Mouse (Mus musculus) liver, embryonic 16.5 days (tissue): ENCODE measurements around the gene Kcnmb3. TPM values are rescaled to one million over a fixed set of nuclear protein-coding genes. Genes with fewer than 3 reads are reported as not detected.

ENCODE experiments used
- ATAC-seq: fragments of 200-750 bp; cut with Nextera tagmentation; 2 replicates; pipeline ENCODE4 v1.8.0; 2017; ENCODE audit warnings: low read depth, mild to moderate bottlenecking, moderate number of reproducible peaks, moderate library complexity
- H3K27ac ChIP-seq: fragments of 300-500 bp; sonication (generic); 2 replicates; pipeline ENCODE4 v1.5.1; 2014; ENCODE audit warnings: mild to moderate bottlenecking, low read length
- H3K27me3 ChIP-seq: fragments of 300-500 bp; sonication (generic); 2 replicates; pipeline ENCODE4 v1.6.1; 2014; ENCODE audit warnings: low read depth, low read length, mixed read lengths; ENCODE audit not compliant: control insufficient read depth, insufficient read depth
- H3K36me3 ChIP-seq: fragments of 300-500 bp; sonication (generic); 2 replicates; pipeline ENCODE4 v1.6.1; 2014; ENCODE audit warnings: mild to moderate bottlenecking; ENCODE audit not compliant: control insufficient read depth, insufficient read depth
- H3K4me1 ChIP-seq: fragments of 300-500 bp; sonication (generic); 2 replicates; pipeline ENCODE4 v1.6.1; 2014; ENCODE audit warnings: low read depth, low read length, mixed read lengths; ENCODE audit not compliant: control insufficient read depth
- H3K4me2 ChIP-seq: fragments of 300-500 bp; sonication (generic); 2 replicates; pipeline ENCODE4 v1.6.1; 2014; ENCODE audit warnings: low read depth, low read length, mixed read lengths
- H3K4me3 ChIP-seq: fragments of 300-500 bp; sonication (generic); 2 replicates; pipeline ENCODE4 v1.5.1; 2014; ENCODE audit warnings: low read depth, mild to moderate bottlenecking, low read length
- H3K9ac ChIP-seq: fragments of 300-500 bp; sonication (generic); 2 replicates; pipeline ENCODE4 v1.6.1; 2014; ENCODE audit warnings: low read depth, low read length
- H3K9me3 ChIP-seq: fragments of 300-500 bp; sonication (generic); replicated peaks from 2 replicates; pipeline ENCODE4 v1.6.1; 2016; ENCODE audit warnings: low read length; ENCODE audit not compliant: control insufficient read depth
- WGBS: fragments of 180-500 bp; shearing (Covaris S2); extraction: QIAGEN DNeasy Blood & Tissue Kit; methylation state at CpG from one replicate; pipeline ENCODE4 v1.1.7; 2014; ENCODE audit not compliant: insufficient replicate concordance; 5-methylcytosine and 5-hydroxymethylcytosine counted together
- polyA plus RNA-seq: library from polyadenylated mRNA; unstranded; fragments of >200 nt; fragmentation: Nextera tagmentation; extraction: Ambion mirVana; gene quantifications from 2 replicates; pipeline ENCODE4 v1.2.1, GENCODE M21; 2015

The Kcnmb3 gene
- polyA plus RNA-seq, 1 experiment from 2014 or later = not detected

GRCm38 (mm10) chr3:32512686-32513284, 20.8 kb upstream of the Kcnmb3 start:
- ATAC-seq = no peak
- Histone ChIP-seq H3K27ac (peak overlapping the region; percentile 93), H3K36me3 (peaks cover 7% of the 10 kb centered on the region), H3K4me1 (peaks cover 35% of the 10 kb centered on the region), H3K4me3 (peak overlapping the region; percentile 26), H3K9ac (peak overlapping the region; percentile 44), H3K4me2 (peak overlapping the region; percentile 97), H3K27me3 (no peaks in the 10 kb centered on the region), H3K9me3 (no peaks in the 10 kb centered on the region)
- whole genome bisulfite sequencing = 30% methylated on average over 7 of the region's 7 CpGs

GRCm38 (mm10) chr3:32511191-32511550, 19.1 kb upstream of the Kcnmb3 start:
- peak overlapping the region; percentile 97 for H3K4me2 ChIP-seq

GRCm38 (mm10) chr3:32510375-32511190, 18.6 kb upstream of the Kcnmb3 start:
- Histone ChIP-seq H3K9me3 (no peaks in the 10 kb centered on the region), H3K9ac (peak overlapping the region; percentile 90), H3K4me1 (peaks cover 35% of the 10 kb centered on the region), H3K4me2 (peak overlapping the region; percentile 97), H3K4me3 (peak overlapping the region; percentile 90), H3K27me3 (no peaks in the 10 kb centered on the region), H3K27ac (peak overlapping the region; percentile 93), H3K36me3 (no peaks in the 10 kb centered on the region; the same call in 1 of the 2 replicates)
- WGBS = under 1% methylated on average over 67 of the region's 69 CpGs
- ATAC-seq = peak; percentile 96

More at GRCm38 (mm10) chr3:32511191-32511550, 19.1 kb upstream of the Kcnmb3 start:
- H3K4me3 ChIP-seq = peak overlapping the region; percentile 90
- peak overlapping the region; percentile 93 for H3K27ac ChIP-seq
- peaks cover 35% of the 10 kb centered on the region for H3K4me1 ChIP-seq
- peak overlapping the region; percentile 90 for H3K9ac ChIP-seq
- WGBS = 1% methylated on average over 13 of the region's 13 CpGs
- no peaks in the 10 kb centered on the region for H3K9me3 ChIP-seq
- no peak for ATAC-seq
- H3K27me3 ChIP-seq = no peaks in the 10 kb centered on the region
- H3K36me3 ChIP-seq = no peaks in the 10 kb centered on the region; the same call in 1 of the 2 replicates

GRCm38 (mm10) chr3:32509496-32510374, 17.7 kb upstream of the Kcnmb3 start, which contains the start of gene Zfp639:
Zfp639 (plus strand) TSS chr3:32510259.
- Histone ChIP-seq H3K9me3 (no peaks in the 10 kb centered on the region), H3K4me1 (peaks cover 35% of the 10 kb centered on the region), H3K9ac (peak within 1 kb of the TSS; percentile 90), H3K4me3 (peak within 1 kb of the TSS; percentile 90), H3K36me3 (no peaks in the 10 kb centered on the region; the same call in 1 of the 2 replicates), H3K4me2 (peak within 1 kb of the TSS; percentile 97), H3K27me3 (no peaks in the 10 kb centered on the region), H3K27ac (peak within 1 kb of the TSS; percentile 93)
- WGBS = 11% methylated on average over 24 of the region's 24 CpGs
- ATAC-seq = peak; percentile 25

- Histone ChIP-seq H3K4me2 (peak overlapping the region; percentile 97), H3K4me1 (peaks cover 34% of the 10 kb centered on the region), H3K27me3 (no peaks in the 10 kb centered on the region), H3K4me3 (peak overlapping the region; percentile 25), H3K9ac (0 out of 2 replicates have a peak overlapping the region, but pooled peaks have one; percentile 17), H3K9me3 (no peaks in the 10 kb centered on the region), H3K36me3 (no peaks in the 10 kb centered on the region), H3K27ac (no peak overlapping the region; the same call in 1 of the 2 replicates)
- WGBS = 3% methylated on average over 17 of the region's 17 CpGs
- no peak for ATAC-seq
Measured at GRCm38 (mm10) chr3:32508666-32509324, 16.8 kb upstream of the Kcnmb3 start.

GRCm38 (mm10) chr3:32506366-32507225, 14.6 kb upstream of the Kcnmb3 start:
- Histone ChIP-seq H3K9me3 (no peaks in the 10 kb centered on the region), H3K36me3 (no peaks in the 10 kb centered on the region)

GRCm38 (mm10) chr3:32505841-32506240, 13.8 kb upstream of the Kcnmb3 start:
- Histone ChIP-seq H3K9me3 (no peaks in the 10 kb centered on the region), H3K27me3 (no peaks in the 10 kb centered on the region), H3K9ac (no peak overlapping the region), H3K4me3 (no peak overlapping the region), H3K27ac (no peak overlapping the region), H3K4me1 (peaks cover 12% of the 10 kb centered on the region), H3K4me2 (no peak overlapping the region), H3K36me3 (no peaks in the 10 kb centered on the region)
- no peak for ATAC-seq
- WGBS = 38% methylated on average over 3 of the region's 3 CpGs

More at GRCm38 (mm10) chr3:32506366-32507225, 14.6 kb upstream of the Kcnmb3 start:
- Histone ChIP-seq H3K4me2 (no peak overlapping the region), H3K4me1 (peaks cover 16% of the 10 kb centered on the region), H3K4me3 (no peak overlapping the region), H3K27me3 (no peaks in the 10 kb centered on the region), H3K27ac (no peak overlapping the region), H3K9ac (no peak overlapping the region)
- no peak for ATAC-seq
- WGBS = 53% methylated on average over 11 of the region's 11 CpGs
